Mouse (Mus musculus): Measurements from ENCODE around the gene Zcchc7. TPM values are rescaled to one million over a fixed set of nuclear protein-coding genes. Genes with fewer than 3 reads are reported as not detected.

Gene Zcchc7
- polyA plus RNA-seq, 1 experiment from 2014 or later: 39.5 TPM

GRCm38 (mm10) chr4:44714111-44714621 is 41.5 kb upstream of the Zcchc7 start:
- H3K4me2 ChIP-seq (replicated peaks; ENCODE audit: low read depth): no peak overlapping the region
- H3K4me3 ChIP-seq (ENCODE audit: low read depth, low read length): no peak overlapping the region
- no peak for TF ChIP-seq CTCF (IDR thresholded peaks at IDR 0.05; ENCODE audit: low read depth)
- no peaks in the 10 kb centered on the region for H3K9me3 ChIP-seq (ENCODE audit: control insufficient read depth)
- H3K36me3 ChIP-seq (ENCODE audit: control insufficient read depth, insufficient read depth): no peaks in the 10 kb centered on the region
- no peak overlapping the region for H3K9ac ChIP-seq (ENCODE audit: low read depth, low read length)
- no peaks in the 10 kb centered on the region for H3K4me1 ChIP-seq (replicated peaks; ENCODE audit: control insufficient read depth, insufficient read depth, low read length)
- ATAC-seq: no peak
- 2% methylated on average over 27 of the region's 27 CpGs for WGBS
- peaks cover 90% of the 10 kb centered on the region for H3K27me3 ChIP-seq (replicated peaks; ENCODE audit: control insufficient read depth, insufficient read depth, low read length)
- H3K27ac ChIP-seq (ENCODE audit: low read depth, low read length): no peak overlapping the region

GRCm38 (mm10) chr4:44715621-44716160 is 40.0 kb upstream of the Zcchc7 start:
- 13% methylated on average over 3 of the region's 3 CpGs for WGBS
- no peak for TF ChIP-seq CTCF (IDR thresholded peaks at IDR 0.05; ENCODE audit: low read depth)
- no peaks in the 10 kb centered on the region for H3K4me1 ChIP-seq (replicated peaks; ENCODE audit: control insufficient read depth, insufficient read depth, low read length)
- peaks cover 86% of the 10 kb centered on the region for H3K27me3 ChIP-seq (replicated peaks; ENCODE audit: control insufficient read depth, insufficient read depth, low read length)
- H3K36me3 ChIP-seq (ENCODE audit: control insufficient read depth, insufficient read depth): no peaks in the 10 kb centered on the region
- H3K4me2 ChIP-seq (replicated peaks; ENCODE audit: low read depth): no peak overlapping the region
- no peak overlapping the region for H3K4me3 ChIP-seq (ENCODE audit: low read depth, low read length)
- no peak overlapping the region for H3K9ac ChIP-seq (ENCODE audit: low read depth, low read length)
- no peak overlapping the region for H3K27ac ChIP-seq (ENCODE audit: low read depth, low read length)
- ATAC-seq: no peak
- H3K9me3 ChIP-seq (ENCODE audit: control insufficient read depth): no peaks in the 10 kb centered on the region

GRCm38 (mm10) chr4:44716391-44716790 is 39.3 kb upstream of the Zcchc7 start:
- TF ChIP-seq CTCF (IDR thresholded peaks at IDR 0.05; ENCODE audit: low read depth): no peak
- Histone ChIP-seq H3K4me1 (replicated peaks; ENCODE audit: control insufficient read depth, insufficient read depth, low read length) (no peaks in the 10 kb centered on the region), H3K9ac (ENCODE audit: low read depth, low read length) (no peak overlapping the region), H3K27me3 (replicated peaks; ENCODE audit: control insufficient read depth, insufficient read depth, low read length) (peaks cover 79% of the 10 kb centered on the region), H3K4me3 (ENCODE audit: low read depth, low read length) (no peak overlapping the region), H3K36me3 (ENCODE audit: control insufficient read depth, insufficient read depth) (no peaks in the 10 kb centered on the region), H3K4me2 (replicated peaks; ENCODE audit: low read depth) (no peak overlapping the region), H3K9me3 (ENCODE audit: control insufficient read depth) (no peaks in the 10 kb centered on the region), H3K27ac (ENCODE audit: low read depth, low read length) (no peak overlapping the region)
- WGBS: 4% methylated on average over 10 of the region's 10 CpGs
- ATAC-seq: no peak

GRCm38 (mm10) chr4:44717676-44718075 is 38.0 kb upstream of the Zcchc7 start:
- ATAC-seq: no peak
- 62% methylated on average over 3 of the region's 3 CpGs for WGBS
- Histone ChIP-seq H3K27ac (ENCODE audit: low read depth, low read length) (no peak overlapping the region), H3K9ac (ENCODE audit: low read depth, low read length) (no peak overlapping the region), H3K4me3 (ENCODE audit: low read depth, low read length) (no peak overlapping the region), H3K27me3 (replicated peaks; ENCODE audit: control insufficient read depth, insufficient read depth, low read length) (peaks cover 67% of the 10 kb centered on the region), H3K4me1 (replicated peaks; ENCODE audit: control insufficient read depth, insufficient read depth, low read length) (no peaks in the 10 kb centered on the region), H3K9me3 (ENCODE audit: control insufficient read depth) (no peaks in the 10 kb centered on the region), H3K4me2 (replicated peaks; ENCODE audit: low read depth) (no peak overlapping the region), H3K36me3 (ENCODE audit: control insufficient read depth, insufficient read depth) (no peaks in the 10 kb centered on the region)
- TF ChIP-seq CTCF (IDR thresholded peaks at IDR 0.05; ENCODE audit: low read depth): no peak

GRCm38 (mm10) chr4:44720046-44720445 is 35.6 kb upstream of the Zcchc7 start:
- WGBS: 89% methylated on average over 8 of the region's 8 CpGs
- no peak for TF ChIP-seq CTCF (IDR thresholded peaks at IDR 0.05; ENCODE audit: low read depth)
- Histone ChIP-seq H3K27ac (ENCODE audit: low read depth, low read length) (no peak overlapping the region), H3K27me3 (replicated peaks; ENCODE audit: control insufficient read depth, insufficient read depth, low read length) (peaks cover 44% of the 10 kb centered on the region), H3K9me3 (ENCODE audit: control insufficient read depth) (no peaks in the 10 kb centered on the region), H3K4me3 (ENCODE audit: low read depth, low read length) (no peak overlapping the region), H3K9ac (ENCODE audit: low read depth, low read length) (no peak overlapping the region), H3K4me2 (replicated peaks; ENCODE audit: low read depth) (no peak overlapping the region), H3K36me3 (ENCODE audit: control insufficient read depth, insufficient read depth) (no peaks in the 10 kb centered on the region), H3K4me1 (replicated peaks; ENCODE audit: control insufficient read depth, insufficient read depth, low read length) (no peaks in the 10 kb centered on the region)
- ATAC-seq: no peak

GRCm38 (mm10) chr4:44721237-44721636 is 34.4 kb upstream of the Zcchc7 start:
- no peaks in the 10 kb centered on the region for H3K4me1 ChIP-seq (replicated peaks; ENCODE audit: control insufficient read depth, insufficient read depth, low read length)
- no peak overlapping the region for H3K27ac ChIP-seq (ENCODE audit: low read depth, low read length)
- 88% methylated on average over 4 of the region's 4 CpGs for WGBS
- H3K9me3 ChIP-seq (ENCODE audit: control insufficient read depth): no peaks in the 10 kb centered on the region
- H3K4me2 ChIP-seq (replicated peaks; ENCODE audit: low read depth): no peak overlapping the region
- no peaks in the 10 kb centered on the region for H3K36me3 ChIP-seq (ENCODE audit: control insufficient read depth, insufficient read depth)
- no peak overlapping the region for H3K9ac ChIP-seq (ENCODE audit: low read depth, low read length)
- peaks cover 36% of the 10 kb centered on the region for H3K27me3 ChIP-seq (replicated peaks; ENCODE audit: control insufficient read depth, insufficient read depth, low read length)
- TF ChIP-seq CTCF (IDR thresholded peaks at IDR 0.05; ENCODE audit: low read depth): no peak
- ATAC-seq: no peak
- no peak overlapping the region for H3K4me3 ChIP-seq (ENCODE audit: low read depth, low read length)
